Mouse (Mus musculus) stomach, postnatal 0 days (tissue): ENCODE measurements around the gene Esyt2.

Experiments
- CTCF ChIP-seq: IDR thresholded peaks from 2 replicates; pipeline ENCODE4 v1.5.1; 2016; ENCODE audit warnings: antibody characterized with exemption, low read depth, mild to moderate bottlenecking, moderate library complexity
- EP300 ChIP-seq: optimal IDR thresholded peaks from 2 replicates; pipeline ENCODE3; 2016; ENCODE audit warnings: antibody characterized with exemption

- TF ChIP-seq CTCF = no peak
- TF ChIP-seq EP300 = no peak
These were observed 103.0 kb downstream of the Esyt2 start for GRCm38 (mm10) chr12:116383995-116384394.
